Mouse (Mus musculus) kidney, postnatal 25 days (tissue): ENCODE results near the gene Kxd1.
A peak's percentile ranks its signal among the peaks of the same experiment; 100 is the strongest.

ENCODE experiments used
- DNase-seq, 2 experiments: peaks; one replicate each; pipeline ENCODE4 v3.0.0; 2021; ENCODE audit warnings: mixed read lengths in 2 of 2

Gene Kxd1

GRCm38 (mm10) chr8:70492664-70493640, 34.8 kb downstream of the Kxd1 start, which contains the start of gene Crlf1:
Gene Crlf1, plus strand, starts transcription at chr8:70493158.
- no peak for DNase-seq

- no peak for DNase-seq
Observed at GRCm38 (mm10) chr8:70490880-70491495, 36.8 kb downstream of the Kxd1 start.

- DNase-seq: no peak
Observed at GRCm38 (mm10) chr8:70490061-70490879, 37.5 kb downstream of the Kxd1 start.

GRCm38 (mm10) chr8:70489576-70489975, 38.2 kb downstream of the Kxd1 start:
- DNase-seq: peak; percentile 13 to 62

- DNase-seq: no peak
Observed at GRCm38 (mm10) chr8:70488931-70489470, 38.8 kb downstream of the Kxd1 start.

GRCm38 (mm10) chr8:70487993-70488796, 39.6 kb downstream of the Kxd1 start:
- peak; percentile 35 to 76 for DNase-seq

GRCm38 (mm10) chr8:70486941-70487520, 40.7 kb downstream of the Kxd1 start, which contains the start of gene Tmem59l:
Gene Tmem59l, minus strand, starts transcription at chr8:70487358.
- no peak for DNase-seq

- no peak for DNase-seq
Observed at GRCm38 (mm10) chr8:70486191-70486681, 41.5 kb downstream of the Kxd1 start.

- no peak for DNase-seq
Observed at GRCm38 (mm10) chr8:70482943-70483342, 44.8 kb downstream of the Kxd1 start.

GRCm38 (mm10) chr8:70481908-70482307, 45.8 kb downstream of the Kxd1 start:
- DNase-seq: no peak

GRCm38 (mm10) chr8:70477269-70477982, 50.3 kb downstream of the Kxd1 start:
- DNase-seq: peak; percentile 33 to 61

GRCm38 (mm10) chr8:70476333-70477268, 51.2 kb downstream of the Kxd1 start, which contains the start of gene Klhl26:
Gene Klhl26, minus strand, starts transcription at chr8:70476968.
- DNase-seq: peak; percentile 98 to 99

GRCm38 (mm10) chr8:70471856-70472255, 55.9 kb downstream of the Kxd1 start:
- no peak for DNase-seq

GRCm38 (mm10) chr8:70469938-70470337, 57.8 kb downstream of the Kxd1 start:
- no peak for DNase-seq

GRCm38 (mm10) chr8:70469295-70469916, 58.4 kb downstream of the Kxd1 start:
- no peak for DNase-seq

- no peak for DNase-seq
Observed at GRCm38 (mm10) chr8:70468733-70469132, 59.0 kb downstream of the Kxd1 start.

GRCm38 (mm10) chr8:70467907-70468306, 59.8 kb downstream of the Kxd1 start:
- DNase-seq: no peak

GRCm38 (mm10) chr8:70467229-70467725, 60.5 kb downstream of the Kxd1 start:
- DNase-seq: peak in 1 of 2 experiments; percentile 12
